Mouse (Mus musculus) cortical plate, adult 2 months (tissue): ENCODE measurements around the gene Plcd3.

Source experiments
- CTCF ChIP-seq: fragments of 200-500 bp; IDR thresholded peaks from 2 replicates; pipeline ENCODE4 v1.5.1; 2011; ENCODE audit warnings: mild to moderate bottlenecking, control low read depth, low read length; ENCODE audit not compliant: insufficient read depth; ENCODE audit errors: extremely low read depth
- POLR2A ChIP-seq: fragments of 200-500 bp; IDR thresholded peaks from 2 replicates; pipeline ENCODE4 v1.6.1; 2011; ENCODE audit warnings: mild to moderate bottlenecking, low read length, control low read depth; ENCODE audit not compliant: insufficient read depth; ENCODE audit errors: extremely low read depth

DNA sequence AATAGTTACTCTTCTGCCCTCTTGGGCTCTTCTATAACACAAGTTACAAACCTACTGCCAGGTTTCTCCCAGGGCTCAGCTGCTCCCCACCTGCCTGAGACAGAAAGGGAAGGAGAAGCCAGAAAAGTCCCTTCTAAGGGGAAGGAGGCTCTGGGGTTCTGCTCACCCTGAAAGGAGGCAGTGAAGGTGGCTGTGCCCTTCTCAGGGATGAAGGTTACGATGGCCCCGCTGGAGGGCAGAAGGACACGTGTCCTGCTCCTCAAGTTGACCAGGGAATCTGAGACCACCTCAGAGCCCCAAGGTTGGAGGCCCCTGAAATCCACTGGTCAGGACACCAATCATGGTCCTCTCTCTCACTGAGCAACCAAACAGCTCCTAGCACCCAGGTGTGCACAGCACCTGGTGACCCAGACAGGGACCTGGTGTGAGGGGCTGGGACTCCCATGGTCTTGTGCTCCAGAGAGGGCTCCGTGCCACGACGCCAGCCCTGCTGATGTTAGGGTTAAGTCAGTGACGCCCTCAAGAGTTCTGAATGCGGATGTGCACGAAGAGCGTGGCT lies 31.1 kb downstream of the Plcd3 start:
- TF ChIP-seq POLR2A: no peak
- TF ChIP-seq CTCF: no peak
